Mouse (Mus musculus): ENCODE data around the gene Sipa1l1. TPM values are rescaled to one million over a fixed set of nuclear protein-coding genes. Genes with fewer than 3 reads are reported as not detected.
"Not testable (repeated sequence)": the region's sequence is repeated elsewhere in the genome, so short reads cannot be mapped to it uniquely, and the experiment has no call there.

Sipa1l1 gene
- polyA plus RNA-seq, 1 experiment from 2014 or later: 39.0 TPM

- Histone ChIP-seq H3K27ac (no peak overlapping the region), H3K9ac (no peak overlapping the region), H3K9me3 (no peaks in the 10 kb centered on the region), H3K4me3 (no peak overlapping the region), H3K27me3 (no peaks in the 10 kb centered on the region), H3K4me1 (no peaks in the 10 kb centered on the region), H3K4me2 (no peak overlapping the region), H3K36me3 (no peaks in the 10 kb centered on the region)
- WGBS: 91% methylated on average over 16 of the region's 16 CpGs
- no peak for ATAC-seq (ENCODE audit: insufficient number of reproducible peaks, low FRiP score, low TSS enrichment, low read depth)
Observed at GRCm38 (mm10) chr12:82158516-82158915, 10.6 kb upstream of the Sipa1l1 start.

DNA sequence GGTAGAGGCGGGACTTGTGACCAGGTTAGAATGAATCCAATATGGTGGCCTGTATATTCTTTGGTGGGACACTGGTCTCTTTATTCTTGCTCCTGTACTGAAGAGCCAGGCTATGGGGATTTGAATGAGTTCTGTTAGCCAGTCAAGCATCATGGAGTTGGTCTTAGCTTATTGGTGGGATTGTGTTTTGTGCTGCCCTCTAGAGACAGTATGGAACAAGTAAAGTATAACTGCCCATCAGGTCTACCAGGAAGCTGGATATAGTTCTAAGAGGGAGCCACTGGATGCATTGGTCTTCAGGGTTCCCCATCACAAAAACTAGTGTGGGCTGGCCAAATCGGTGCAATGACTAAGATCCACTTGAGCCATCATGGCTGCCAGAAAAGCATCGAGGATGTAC is 9.7 kb upstream of the Sipa1l1 start:
- Histone ChIP-seq H3K4me2 (no peak overlapping the region), H3K9ac (no peak overlapping the region), H3K4me3 (no peak overlapping the region), H3K36me3 (no peaks in the 10 kb centered on the region), H3K4me1 (no peaks in the 10 kb centered on the region), H3K27ac (no peak overlapping the region), H3K9me3 (no peaks in the 10 kb centered on the region), H3K27me3 (no peaks in the 10 kb centered on the region)
- ATAC-seq (ENCODE audit: insufficient number of reproducible peaks, low FRiP score, low TSS enrichment, low read depth): no peak
- WGBS: 97% methylated on average over 3 of the region's 3 CpGs

GRCm38 (mm10) chr12:82165651-82166050 is 3.5 kb upstream of the Sipa1l1 start:
- Histone ChIP-seq H3K36me3 (no peaks in the 10 kb centered on the region), H3K4me2 (no peak overlapping the region), H3K9me3 (no peaks in the 10 kb centered on the region), H3K9ac (no peak overlapping the region), H3K4me1 (peaks cover 21% of the 10 kb centered on the region), H3K4me3 (no peak overlapping the region), H3K27me3 (no peaks in the 10 kb centered on the region), H3K27ac (no peak overlapping the region)
- 66% methylated on average over 4 of the region's 4 CpGs for WGBS
- no peak for ATAC-seq (ENCODE audit: insufficient number of reproducible peaks, low FRiP score, low TSS enrichment, low read depth)

DNA sequence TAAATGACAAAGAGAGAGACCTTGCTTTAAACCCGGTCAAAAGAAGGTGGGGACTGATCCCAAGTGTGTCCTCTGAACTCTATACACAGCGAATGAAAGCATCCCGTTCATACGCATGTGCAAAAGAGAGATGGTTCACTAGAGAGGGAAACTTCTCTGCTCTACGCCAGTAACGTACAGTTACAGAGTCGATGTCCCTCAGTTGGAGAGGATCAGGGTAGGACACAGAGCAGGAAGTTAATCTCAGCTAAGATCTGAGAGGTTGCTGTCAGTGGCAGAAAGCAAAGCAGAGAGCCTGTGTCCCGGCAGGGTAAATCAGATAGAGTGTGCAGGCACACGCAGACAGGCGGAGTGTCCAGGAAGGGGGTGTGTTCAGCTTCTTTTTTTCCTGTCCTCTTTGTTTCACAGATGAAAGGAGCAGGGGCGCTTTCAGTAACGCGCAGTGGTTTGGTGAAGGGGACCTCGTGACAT is 3.0 kb upstream of the Sipa1l1 start:
- Histone ChIP-seq H3K4me3 (no peak overlapping the region), H3K9ac (no peak overlapping the region), H3K27me3 (no peaks in the 10 kb centered on the region), H3K9me3 (no peaks in the 10 kb centered on the region), H3K4me1 (peaks cover 23% of the 10 kb centered on the region), H3K27ac (no peak overlapping the region), H3K4me2 (peak overlapping the region; percentile 19; the same call in 1 of the 2 replicates), H3K36me3 (no peaks in the 10 kb centered on the region)
- WGBS: 23% methylated on average over 14 of the region's 14 CpGs
- ATAC-seq (ENCODE audit: insufficient number of reproducible peaks, low FRiP score, low TSS enrichment, low read depth): no peak

DNA sequence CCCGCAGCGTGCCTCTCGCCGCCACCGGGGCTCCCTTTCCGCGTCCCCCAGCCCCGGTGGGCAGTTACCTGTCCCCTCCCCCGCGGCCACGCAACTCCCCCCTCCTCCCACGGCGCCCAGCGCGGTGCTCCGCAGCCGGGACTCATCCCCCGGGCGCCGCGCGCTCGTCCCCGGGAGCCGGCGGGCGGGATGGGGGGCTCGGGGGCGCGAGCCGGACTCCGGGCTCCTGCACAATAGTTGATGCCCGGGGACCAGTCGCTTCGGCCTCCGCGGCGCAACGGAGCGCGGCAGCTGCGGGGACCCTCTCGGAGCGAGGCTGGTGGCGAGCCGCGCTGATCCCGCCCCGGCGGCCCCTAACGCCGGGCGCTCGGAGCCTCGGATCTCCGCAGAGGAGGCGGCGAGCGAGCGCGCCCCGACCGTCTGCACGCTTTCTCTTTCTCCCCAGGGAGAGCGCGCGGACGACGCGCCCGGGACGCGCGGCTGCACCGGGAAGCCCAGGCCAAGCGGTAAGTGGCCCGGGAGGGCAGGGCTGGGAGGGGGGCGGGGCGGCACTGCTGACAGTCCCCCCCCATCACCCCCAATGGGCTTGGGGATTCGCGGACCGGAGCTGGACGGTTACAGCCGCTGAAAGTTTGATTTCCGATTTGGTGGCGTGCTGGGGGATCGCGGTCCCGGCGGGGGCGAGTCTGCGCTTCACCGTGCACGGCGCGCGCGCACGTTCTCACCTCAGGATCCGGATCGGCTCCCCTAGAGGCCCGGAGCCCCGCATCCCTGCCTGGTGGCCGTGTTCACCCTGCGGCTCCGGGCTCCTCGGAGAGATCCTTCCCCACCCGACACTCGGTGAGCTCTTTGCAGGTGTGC is 681 bp downstream of the Sipa1l1 start:
- no peaks in the 10 kb centered on the region for H3K9me3 ChIP-seq
- H3K27ac ChIP-seq: peak overlapping the region; percentile 95
- peaks cover 40% of the 10 kb centered on the region for H3K4me1 ChIP-seq
- H3K36me3 ChIP-seq: no peaks in the 10 kb centered on the region
- H3K4me3 ChIP-seq: peak overlapping the region; percentile 89
- ATAC-seq (ENCODE audit: insufficient number of reproducible peaks, low FRiP score, low TSS enrichment, low read depth): peak; percentile 49
- under 1% methylated on average over 82 of the region's 109 CpGs for WGBS
- peak overlapping the region; percentile 89 for H3K4me2 ChIP-seq
- peak overlapping the region; percentile 90 for H3K9ac ChIP-seq
- H3K27me3 ChIP-seq: no peaks in the 10 kb centered on the region

GRCm38 (mm10) chr12:82170461-82171279 is 1.6 kb downstream of the Sipa1l1 start:
- peak overlapping the region; percentile 95 for H3K27ac ChIP-seq
- no peak for ATAC-seq (ENCODE audit: insufficient number of reproducible peaks, low FRiP score, low TSS enrichment, low read depth)
- peak overlapping the region; percentile 89 for H3K4me3 ChIP-seq
- peak overlapping the region; percentile 89 for H3K4me2 ChIP-seq
- peaks cover 40% of the 10 kb centered on the region for H3K4me1 ChIP-seq
- H3K27me3 ChIP-seq: no peaks in the 10 kb centered on the region
- under 1% methylated on average over 29 of the region's 29 CpGs for WGBS
- H3K9ac ChIP-seq: peak overlapping the region; percentile 90
- H3K36me3 ChIP-seq: no peaks in the 10 kb centered on the region
- H3K9me3 ChIP-seq: no peaks in the 10 kb centered on the region

DNA sequence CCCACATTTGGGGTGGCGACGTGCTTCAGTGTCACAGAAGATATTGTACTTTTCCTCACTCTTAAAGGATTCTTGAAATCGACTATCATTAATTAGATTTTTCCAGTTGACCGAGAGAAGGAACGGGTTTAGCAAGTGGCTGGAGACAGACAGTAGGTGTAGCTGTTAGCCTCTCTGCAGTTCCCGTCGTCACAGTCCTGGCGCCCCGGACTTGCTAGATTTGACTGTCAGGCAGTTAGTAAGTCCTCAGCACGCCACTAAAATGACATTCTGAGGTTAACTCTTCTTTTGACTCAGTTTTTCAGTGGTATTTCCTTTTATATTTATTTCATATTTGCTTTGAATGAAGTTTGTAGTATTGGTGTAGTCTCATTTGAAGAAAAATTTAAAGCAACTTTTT is 2.5 kb downstream of the Sipa1l1 start:
- no peaks in the 10 kb centered on the region for H3K36me3 ChIP-seq
- H3K4me2 ChIP-seq: peak overlapping the region; percentile 89
- H3K9ac ChIP-seq: no peak overlapping the region
- H3K4me3 ChIP-seq: peak overlapping the region; percentile 89
- H3K27ac ChIP-seq: peak overlapping the region; percentile 27; the same call in 1 of the 2 replicates
- 16% methylated on average over 10 of the region's 10 CpGs for WGBS
- H3K4me1 ChIP-seq: peaks cover 32% of the 10 kb centered on the region
- H3K27me3 ChIP-seq: no peaks in the 10 kb centered on the region
- H3K9me3 ChIP-seq: no peaks in the 10 kb centered on the region
- ATAC-seq (ENCODE audit: insufficient number of reproducible peaks, low FRiP score, low TSS enrichment, low read depth): no peak

DNA sequence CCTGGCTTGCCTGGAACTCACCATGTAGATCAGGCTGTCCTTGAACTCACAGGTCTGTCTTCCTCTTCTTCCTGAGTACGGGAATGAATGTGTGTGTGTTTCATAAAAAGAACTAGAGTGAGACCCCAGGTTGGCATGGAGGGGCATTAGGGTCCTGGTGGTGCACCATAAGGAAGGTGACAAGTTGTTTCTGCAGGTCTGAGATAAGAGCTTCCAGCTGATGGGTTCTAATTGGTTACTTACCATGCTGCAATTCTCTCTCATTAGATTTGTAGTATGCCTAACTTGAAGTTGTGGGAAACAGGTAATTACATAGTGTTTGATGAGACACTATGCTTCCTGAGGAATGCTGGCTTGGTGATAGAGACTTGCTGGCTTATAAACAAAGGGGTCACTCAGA is 4.5 kb downstream of the Sipa1l1 start:
- H3K27ac ChIP-seq: no peak overlapping the region
- H3K4me2 ChIP-seq: no peak overlapping the region
- no peaks in the 10 kb centered on the region for H3K27me3 ChIP-seq
- 81% methylated on average over 1 of the region's 1 CpGs for WGBS
- no peaks in the 10 kb centered on the region for H3K36me3 ChIP-seq
- H3K9me3 ChIP-seq: no peaks in the 10 kb centered on the region
- no peak overlapping the region for H3K9ac ChIP-seq
- H3K4me3 ChIP-seq: no peak overlapping the region
- H3K4me1 ChIP-seq: peaks cover 28% of the 10 kb centered on the region
- no peak for ATAC-seq (ENCODE audit: insufficient number of reproducible peaks, low FRiP score, low TSS enrichment, low read depth)

GRCm38 (mm10) chr12:82175709-82176108 is 6.6 kb downstream of the Sipa1l1 start:
- no peak overlapping the region for H3K4me3 ChIP-seq
- H3K36me3 ChIP-seq: peaks cover 3% of the 10 kb centered on the region; the same call in 1 of the 2 replicates
- 84% methylated on average over 3 of the region's 3 CpGs for WGBS
- no peaks in the 10 kb centered on the region for H3K27me3 ChIP-seq
- ATAC-seq (ENCODE audit: insufficient number of reproducible peaks, low FRiP score, low TSS enrichment, low read depth): no peak
- no peak overlapping the region for H3K27ac ChIP-seq
- no peaks in the 10 kb centered on the region for H3K9me3 ChIP-seq
- H3K9ac ChIP-seq: no peak overlapping the region
- H3K4me2 ChIP-seq: no peak overlapping the region
- peaks cover 19% of the 10 kb centered on the region for H3K4me1 ChIP-seq

- no peak overlapping the region for H3K4me2 ChIP-seq
- no peaks in the 10 kb centered on the region for H3K4me1 ChIP-seq
- H3K9me3 ChIP-seq: no peaks in the 10 kb centered on the region
- no peak overlapping the region for H3K4me3 ChIP-seq
- no peak overlapping the region for H3K9ac ChIP-seq
- ATAC-seq (ENCODE audit: insufficient number of reproducible peaks, low FRiP score, low TSS enrichment, low read depth): no peak
- H3K36me3 ChIP-seq: peaks cover 17% of the 10 kb centered on the region
- H3K27me3 ChIP-seq: no peaks in the 10 kb centered on the region
- 81% methylated on average over 4 of the region's 4 CpGs for WGBS
- H3K27ac ChIP-seq: no peak overlapping the region
Observed at GRCm38 (mm10) chr12:82178636-82179035, 9.5 kb downstream of the Sipa1l1 start.

- WGBS: 93% methylated on average over 4 of the region's 4 CpGs
- no peak for ATAC-seq (ENCODE audit: insufficient number of reproducible peaks, low FRiP score, low TSS enrichment, low read depth)
- Histone ChIP-seq H3K36me3 (peaks cover 17% of the 10 kb centered on the region), H3K27ac (no peak overlapping the region), H3K4me1 (no peaks in the 10 kb centered on the region), H3K27me3 (no peaks in the 10 kb centered on the region), H3K9ac (no peak overlapping the region), H3K4me2 (no peak overlapping the region), H3K4me3 (no peak overlapping the region), H3K9me3 (no peaks in the 10 kb centered on the region)
Observed at GRCm38 (mm10) chr12:82179626-82180025, 10.5 kb downstream of the Sipa1l1 start.

DNA sequence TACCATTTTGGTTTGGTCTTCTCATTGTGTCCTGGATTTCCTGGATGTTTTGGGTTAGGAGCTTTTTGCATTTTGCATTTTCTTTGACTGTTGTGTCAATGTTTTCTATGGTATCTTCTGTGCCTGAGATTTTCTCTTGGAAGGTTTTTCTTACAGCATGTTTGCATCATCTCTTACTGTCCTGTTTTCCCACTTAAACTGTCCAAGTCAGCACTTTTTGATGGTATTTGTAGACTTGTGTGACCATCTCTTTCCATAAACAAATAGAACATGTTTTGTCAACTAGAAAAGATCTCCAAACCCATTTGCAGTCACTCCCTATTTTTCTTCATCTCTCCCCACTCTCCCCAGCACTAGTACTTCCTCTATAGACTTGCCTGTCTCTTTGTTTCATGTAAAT is 17.0 kb downstream of the Sipa1l1 start:
- not testable (repeated sequence) for H3K27ac ChIP-seq; ATAC-seq (ENCODE audit: insufficient number of reproducible peaks, low FRiP score, low TSS enrichment, low read depth); H3K9me3 ChIP-seq; H3K27me3 ChIP-seq; H3K4me3 ChIP-seq; H3K9ac ChIP-seq; H3K4me2 ChIP-seq
- peaks cover 12% of the 10 kb centered on the region for H3K36me3 ChIP-seq
- peaks cover 40% of the 10 kb centered on the region for H3K4me1 ChIP-seq
